Mouse (Mus musculus): ENCODE data around the gene Vmn1r198.

GRCm38 (mm10) chr13:22317366-22317765, 32.8 kb upstream of the Vmn1r198 start:
- TF ChIP-seq CTCF (IDR thresholded peaks at IDR 0.05; ENCODE audit: low read depth) = no peak
- no peak for TF ChIP-seq EP300 (IDR thresholded peaks at IDR 0.05; ENCODE audit: low read depth)
